8 mouse cellular contexts compared by ENCODE assay signal in genomic region chr19:9027795-9028194, GRCm38 (mm10). TPM values are rescaled to one million over a fixed set of nuclear protein-coding genes. Genes with fewer than 3 reads are reported as not detected.
DNase-seq lines count a peak whose midpoint lies in the region; ATAC-seq and TF ChIP-seq lines count a peak whose summit lies in the region.
"Had no signal": no experiment of that assay in that cellular context is flagged by ENCODE, and none has a peak within 500 bp of the region (broad histone marks: within the 10 kb centered on the region; RNA-seq: fewer than 3 reads in every experiment).

No protein-coding gene starts in this region.

- WGBS in heart, embryonic 10.5 days: 12% methylated on average over 5 of the region's 5 CpGs
- WGBS in intestine, embryonic 15.5 days: 21% methylated on average over 5 of the region's 5 CpGs

- no peak for TF ChIP-seq POLR2A in ES-Bruce4 (IDR thresholded peaks at IDR 0.05; ENCODE audit: insufficient read depth, low read length)

- no peak for TF ChIP-seq CTCF in ES-Bruce4 (IDR thresholded peaks at IDR 0.05; ENCODE audit: low read depth, low read length)

- no peak overlapping the region for H3K4me2 ChIP-seq in intestine, embryonic 15.5 days (replicated peaks)

- peaks cover 5% of the 10 kb centered on the region for H3K4me1 ChIP-seq in ES-Bruce4 (ENCODE audit: control insufficient read depth, insufficient read depth, low read length)
- peaks cover 50% of the 10 kb centered on the region for H3K4me1 ChIP-seq in heart, embryonic 10.5 days
- H3K4me1 ChIP-seq in intestine, embryonic 15.5 days (replicated peaks): peaks cover 18% of the 10 kb centered on the region; the same call in 1 of the 2 replicates

- peak overlapping the region; percentile 70; the same call in 1 of the 2 replicates for H3K27ac ChIP-seq in ES-Bruce4 (ENCODE audit: insufficient read depth, low read length)
- peak overlapping the region; percentile 62 for H3K27ac ChIP-seq in heart, embryonic 10.5 days
- no peak overlapping the region for H3K27ac ChIP-seq in intestine, embryonic 15.5 days

- TF ChIP-seq EP300 in ES-Bruce4 (IDR thresholded peaks at IDR 0.05; ENCODE audit: insufficient read depth, low read depth, low read length): 0 out of 2 replicates have a peak, but pooled peaks have one; percentile 18

- ATAC-seq in intestine, embryonic 15.5 days: no peak

- no peaks in the 10 kb centered on the region for H3K27me3 ChIP-seq in ES-Bruce4 (ENCODE audit: control insufficient read depth, insufficient read depth, low read length, poor library complexity, severe bottlenecking)
- no peaks in the 10 kb centered on the region for H3K27me3 ChIP-seq in heart, embryonic 10.5 days (ENCODE audit: insufficient read depth, poor library complexity, severe bottlenecking)
- H3K27me3 ChIP-seq in intestine, embryonic 15.5 days (replicated peaks): no peaks in the 10 kb centered on the region

- DNase-seq in 3T3-L1 (ENCODE audit: low read depth, low spot score): peak; percentile 52
- peak; percentile 82 for DNase-seq in heart, embryonic 10.5 days (ENCODE audit: low spot score)
- DNase-seq in layer of hippocampus, postnatal 10 days (ENCODE audit: low spot score in 2 of 2): peak; percentile 31 to 41
- no peak for DNase-seq in B cell, adult 2 months
- no peak for DNase-seq in c-Kit-positive CD71-positive TER-119-positive erythroid progenitor cells, embryonic 14.5 days (ENCODE audit: low spot score)

- H3K4me3 ChIP-seq in ES-Bruce4 (ENCODE audit: low read depth, low read length): no peak overlapping the region
- no peak overlapping the region for H3K4me3 ChIP-seq in heart, embryonic 10.5 days
- no peak overlapping the region for H3K4me3 ChIP-seq in intestine, embryonic 15.5 days (replicated peaks)

- H3K9ac ChIP-seq in ES-Bruce4 (ENCODE audit: low read depth, poor library complexity, severe bottlenecking): peak overlapping the region; percentile 42; the same call in 1 of the 2 replicates
- H3K9ac ChIP-seq in intestine, embryonic 15.5 days: no peak overlapping the region

- H3K9me3 ChIP-seq in ES-Bruce4 (replicated peaks; ENCODE audit: control insufficient read depth, insufficient read depth, low read length, poor library complexity, severe bottlenecking): no peaks in the 10 kb centered on the region
- no peaks in the 10 kb centered on the region for H3K9me3 ChIP-seq in heart, embryonic 10.5 days
- no peaks in the 10 kb centered on the region for H3K9me3 ChIP-seq in intestine, embryonic 15.5 days

- H3K36me3 ChIP-seq in ES-Bruce4 (ENCODE audit: control insufficient read depth, insufficient read depth, low read length, poor library complexity, severe bottlenecking): no peaks in the 10 kb centered on the region
- no peaks in the 10 kb centered on the region for H3K36me3 ChIP-seq in heart, embryonic 10.5 days
- H3K36me3 ChIP-seq in intestine, embryonic 15.5 days: no peaks in the 10 kb centered on the region

RNA-seq across cellular contexts. Expression of gene Ahnak, which starts 38.7 kb away (rescaled TPM):
- polyA plus RNA-seq in ES-Bruce4 (2011; ENCODE audit: insufficient read depth, insufficient read length, low read depth, missing spikeins): 162 and 163 TPM in 2 replicates
- 15.1 and 19.4 TPM in 2 replicates for polyA plus RNA-seq in heart, embryonic 10.5 days (2016; fragmentation: Nextera tagmentation; extraction: Ambion mirVana)
- total RNA-seq in layer of hippocampus, postnatal 10 days (2021): 10 to 100 TPM; 17.2 to 18.5 TPM
- 22.4 and 25.0 TPM in 2 replicates for polyA plus RNA-seq in intestine, embryonic 15.5 days (2015; fragmentation: Nextera tagmentation; extraction: Ambion mirVana)

RNA-seq across cellular contexts. Expression of gene Scgb1a1, which starts 60.0 kb away (rescaled TPM):
- polyA plus RNA-seq in ES-Bruce4 (2011; ENCODE audit: insufficient read depth, insufficient read length, low read depth, missing spikeins): not detected in 2 replicates
- not detected in 2 replicates for polyA plus RNA-seq in heart, embryonic 10.5 days (2016; fragmentation: Nextera tagmentation; extraction: Ambion mirVana)
- not detected for total RNA-seq in layer of hippocampus, postnatal 10 days (2021)
- not detected in 2 replicates for polyA plus RNA-seq in intestine, embryonic 15.5 days (2015; fragmentation: Nextera tagmentation; extraction: Ambion mirVana)
- polyA plus RNA-seq: limb, embryonic 11.5 days had no signal

Comparison
In these comparisons a context has a peak if more than half of its experiments do, and no peak if none do; other contexts are left out.
1. DNase-seq: peak in 3T3-L1 (single experiment), heart, embryonic 10.5 days (single experiment) and layer of hippocampus, postnatal 10 days (2 of 2); none in B cell, adult 2 months (0 of 2) and c-Kit-positive CD71-positive TER-119-positive erythroid progenitor cells, embryonic 14.5 days (single experiment).